Mouse (Mus musculus): ENCODE measurements around the gene Gdf10.

Gene Gdf10

GRCm38 (mm10) chr14:33920727-33921559, 2.4 kb upstream of the Gdf10 start:
- TF ChIP-seq GATA4 (IDR thresholded peaks at IDR 0.05; ENCODE audit: insufficient replicate concordance, low read length), result no peak

- TF ChIP-seq GATA4 (IDR thresholded peaks at IDR 0.05; ENCODE audit: insufficient replicate concordance, low read length), result no peak
Observed at GRCm38 (mm10) chr14:33922771-33923167, 618 bp upstream of the Gdf10 start.

GRCm38 (mm10) chr14:33931853-33932252, 8.5 kb downstream of the Gdf10 start:
- TF ChIP-seq GATA4 (IDR thresholded peaks at IDR 0.05; ENCODE audit: insufficient replicate concordance, low read length), result no peak

GRCm38 (mm10) chr14:33932935-33933703, 9.7 kb downstream of the Gdf10 start:
- TF ChIP-seq GATA4 (IDR thresholded peaks at IDR 0.05; ENCODE audit: insufficient replicate concordance, low read length), result no peak

- no peak for TF ChIP-seq GATA4 (IDR thresholded peaks at IDR 0.05; ENCODE audit: insufficient replicate concordance, low read length)
Observed at GRCm38 (mm10) chr14:33933778-33934317, 10.5 kb downstream of the Gdf10 start.

GRCm38 (mm10) chr14:33939117-33939516, 15.7 kb downstream of the Gdf10 start:
- TF ChIP-seq GATA4 (IDR thresholded peaks at IDR 0.05; ENCODE audit: insufficient replicate concordance, low read length), result no peak

- peak; percentile 62; the same call in 1 of the 2 replicates for TF ChIP-seq GATA4 (IDR thresholded peaks at IDR 0.05; ENCODE audit: insufficient replicate concordance, low read length)
Observed at GRCm38 (mm10) chr14:33940739-33941138, 17.4 kb downstream of the Gdf10 start, which contains the start of gene Gdf2. Gene Gdf2, plus strand, starts transcription at chr14:33941039.

GRCm38 (mm10) chr14:33942222-33942621, 18.8 kb downstream of the Gdf10 start:
- no peak for TF ChIP-seq GATA4 (IDR thresholded peaks at IDR 0.05; ENCODE audit: insufficient replicate concordance, low read length)

- no peak for TF ChIP-seq GATA4 (IDR thresholded peaks at IDR 0.05; ENCODE audit: insufficient replicate concordance, low read length)
Observed at GRCm38 (mm10) chr14:33946125-33946524, 22.7 kb downstream of the Gdf10 start.

GRCm38 (mm10) chr14:33952233-33952981, 29.0 kb downstream of the Gdf10 start:
- TF ChIP-seq GATA4 (IDR thresholded peaks at IDR 0.05; ENCODE audit: insufficient replicate concordance, low read length), result no peak

GRCm38 (mm10) chr14:33953761-33954160, 30.4 kb downstream of the Gdf10 start, which contains the start of gene Rbp3:
Gene Rbp3, plus strand, starts transcription at chr14:33954003.
- TF ChIP-seq GATA4 (IDR thresholded peaks at IDR 0.05; ENCODE audit: insufficient replicate concordance, low read length), result no peak

- no peak for TF ChIP-seq GATA4 (IDR thresholded peaks at IDR 0.05; ENCODE audit: insufficient replicate concordance, low read length)
Observed at GRCm38 (mm10) chr14:33956055-33956454, 32.7 kb downstream of the Gdf10 start.

GRCm38 (mm10) chr14:33958186-33958585, 34.8 kb downstream of the Gdf10 start:
- no peak for TF ChIP-seq GATA4 (IDR thresholded peaks at IDR 0.05; ENCODE audit: insufficient replicate concordance, low read length)

GRCm38 (mm10) chr14:33958841-33959240, 35.5 kb downstream of the Gdf10 start:
- no peak for TF ChIP-seq GATA4 (IDR thresholded peaks at IDR 0.05; ENCODE audit: insufficient replicate concordance, low read length)

GRCm38 (mm10) chr14:33959341-33959740, 36.0 kb downstream of the Gdf10 start:
- TF ChIP-seq GATA4 (IDR thresholded peaks at IDR 0.05; ENCODE audit: insufficient replicate concordance, low read length), result no peak

Data from liver, adult (tissue).